Mouse (Mus musculus): ENCODE results near the gene Hspb8.

GRCm38 (mm10) chr5:116405934-116406333 is 16.7 kb downstream of the Hspb8 start:
- TF ChIP-seq EP300 (optimal IDR thresholded peaks at IDR 0.05) (no peak), CTCF (IDR thresholded peaks at IDR 0.05; ENCODE audit: low read depth) (no peak)
